Mouse (Mus musculus): ENCODE measurements around the gene Gm15217.

- TF ChIP-seq MAFK (IDR thresholded peaks at IDR 0.05; ENCODE audit: insufficient read depth, low read depth, low read length) (no peak), CHD2 (IDR thresholded peaks at IDR 0.05; ENCODE audit: low read depth, low read length) (no peak), ZNF384 (IDR thresholded peaks at IDR 0.05; ENCODE audit: low read depth, low read length) (no peak)
These were observed 19.0 kb downstream of the Gm15217 start for GRCm38 (mm10) chr14:46398091-46398695.
